Mouse (Mus musculus) c-Kit-negative CD71-positive TER-119-positive erythroid progenitor cells, embryonic 14.5 days (primary cell): ENCODE results near the gene Col1a2.

Experiments used
- DNase-seq: peaks from one replicate; pipeline ENCODE4 v3.0.0-alpha.2; 2013; ENCODE audit warnings: low read depth, low spot score

Col1a2 gene

GRCm38 (mm10) chr6:4587946-4588345 is 83.3 kb downstream of the Col1a2 start:
- no peak for DNase-seq

- DNase-seq, result no peak
These were observed 84.1 kb downstream of the Col1a2 start for GRCm38 (mm10) chr6:4588722-4589121.

- DNase-seq, result no peak
These were observed 85.5 kb downstream of the Col1a2 start for GRCm38 (mm10) chr6:4590089-4590488.
